Mouse (Mus musculus): ENCODE data around the gene Lrrc8b.

The Lrrc8b gene

DNA sequence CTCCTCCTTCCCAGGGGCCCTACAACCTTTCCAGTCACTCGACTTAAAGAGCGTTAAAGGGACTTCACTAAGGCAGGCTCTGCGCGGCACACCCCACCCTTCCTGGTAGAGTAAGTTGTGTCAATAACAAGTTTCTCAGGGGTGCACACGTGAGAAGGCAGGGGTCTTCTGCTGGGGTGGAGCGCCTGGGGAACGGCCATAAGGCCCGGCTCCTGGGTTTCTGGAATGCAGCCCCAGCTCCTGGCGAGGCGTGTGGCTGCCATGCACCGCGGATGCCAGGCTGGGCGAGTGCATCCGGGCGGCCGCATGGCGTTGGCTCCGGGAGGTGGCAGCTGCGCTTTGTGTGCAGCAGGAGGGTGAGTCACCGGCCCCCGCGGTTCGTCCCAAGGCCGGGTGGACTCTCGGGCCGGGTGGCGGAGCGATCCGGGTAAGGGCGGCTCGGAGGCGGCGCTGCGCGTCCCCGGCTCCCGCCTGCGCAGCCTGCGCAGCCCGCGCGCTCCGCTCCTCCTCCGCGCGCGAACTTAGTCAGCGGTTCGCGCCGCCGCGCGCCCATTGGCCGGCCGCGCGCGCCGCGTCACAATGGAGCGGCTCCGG, at the start of gene Lrrc8b:
TSS of gene Lrrc8b (plus strand) at position 578 of the 594 bp plus-strand sequence.
- DNase-seq (ENCODE audit: low spot score) = peak; percentile 34

DNA sequence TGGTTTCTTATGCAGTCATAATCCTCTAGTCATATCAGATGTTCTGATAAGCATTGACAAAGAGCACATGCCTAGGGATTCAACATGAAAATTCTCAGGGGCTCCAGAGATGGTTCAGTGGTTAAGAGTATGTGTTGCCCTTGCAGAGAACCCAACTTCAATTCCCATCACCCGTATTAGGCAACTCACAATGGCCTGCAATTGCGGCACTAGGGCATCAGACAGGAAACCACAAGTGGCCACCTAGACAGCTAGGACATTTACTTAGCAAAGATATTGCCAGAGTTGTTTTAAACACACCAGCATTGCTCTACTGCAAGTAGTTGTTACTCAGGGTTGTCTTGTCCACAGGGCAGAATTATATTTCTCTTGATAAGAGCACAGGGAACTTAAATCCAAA, 34.1 kb upstream of the Lrrc8b start:
- no peak for DNase-seq (ENCODE audit: low spot score)

DNA sequence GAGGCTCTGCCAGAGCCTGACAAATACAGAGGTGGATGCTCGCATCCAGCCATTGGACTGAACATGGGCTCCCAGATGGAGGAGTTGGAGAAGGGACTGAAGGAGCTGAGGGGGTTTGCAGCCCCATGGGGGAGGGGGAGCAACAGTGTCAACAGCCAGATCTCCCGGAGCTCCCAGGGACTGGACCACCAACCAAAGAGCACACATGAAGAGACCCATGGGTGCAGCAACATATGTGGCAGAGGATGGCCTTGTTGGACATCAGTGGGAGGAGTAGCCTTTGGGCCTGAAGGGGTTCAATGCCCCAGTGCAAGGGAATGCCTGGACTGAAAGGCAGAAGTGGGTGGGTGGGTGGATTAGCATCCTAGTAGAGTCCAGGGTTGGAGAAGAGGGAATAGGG, 25.2 kb upstream of the Lrrc8b start:
- no peak for DNase-seq (ENCODE audit: low spot score)

DNA sequence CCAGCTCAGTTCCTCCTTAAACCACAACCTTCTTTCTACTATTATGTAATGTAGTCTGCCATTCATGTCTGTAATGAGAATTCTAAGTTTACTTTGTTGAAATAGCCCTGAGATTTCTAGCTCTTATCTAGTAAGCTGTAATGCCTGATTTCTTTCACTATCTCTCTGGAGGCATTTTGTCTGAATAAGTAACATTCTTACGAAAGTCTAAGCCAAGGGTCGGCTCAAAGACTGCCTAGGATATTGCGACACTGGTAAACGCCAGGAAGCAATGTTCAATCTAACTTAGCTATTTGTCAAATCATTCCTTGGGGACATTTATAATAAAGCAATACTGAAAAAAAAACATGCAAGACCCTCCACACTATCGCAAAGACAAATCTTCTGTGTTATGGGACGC, 21.8 kb upstream of the Lrrc8b start:
- no peak for DNase-seq (ENCODE audit: low spot score)

DNA sequence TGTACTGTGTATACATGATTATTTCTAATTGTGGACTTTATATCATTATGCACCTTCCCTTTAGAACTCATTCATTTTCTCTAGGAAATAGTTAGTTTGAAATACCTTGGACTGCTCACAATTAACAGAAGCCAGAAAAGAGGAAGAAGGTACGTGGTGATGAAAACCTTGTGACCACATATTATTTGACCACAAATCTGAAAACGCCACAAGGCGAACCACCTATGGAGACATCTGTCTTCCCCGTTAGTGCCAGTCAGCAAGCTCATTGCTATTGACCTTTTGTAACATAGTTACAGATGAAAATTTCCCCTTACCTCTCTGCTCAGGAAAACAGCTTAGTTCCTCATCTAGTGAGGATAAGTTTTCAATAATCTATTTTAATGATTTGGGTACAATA, 20.4 kb upstream of the Lrrc8b start:
- no peak for DNase-seq (ENCODE audit: low spot score)

DNA sequence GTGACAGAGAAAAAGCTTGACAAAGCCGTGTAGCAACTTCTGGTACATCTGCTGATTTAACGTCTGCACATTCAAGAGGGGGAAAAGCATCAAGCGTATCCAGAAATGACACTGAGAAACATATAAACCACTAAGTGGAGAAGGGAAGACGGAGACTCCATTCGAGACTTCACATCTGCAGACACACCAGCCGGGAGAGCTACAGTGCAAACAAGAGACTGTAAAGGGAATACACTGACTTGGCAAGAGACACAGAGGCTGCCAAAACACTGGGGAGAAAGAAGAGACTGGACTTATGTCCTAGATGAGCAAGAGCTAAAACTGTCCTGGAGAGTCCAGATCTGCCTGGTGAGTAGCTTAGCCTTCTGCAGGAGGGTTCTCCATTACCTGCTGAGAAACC, 16.6 kb upstream of the Lrrc8b start:
- DNase-seq (ENCODE audit: low spot score) = no peak

DNA sequence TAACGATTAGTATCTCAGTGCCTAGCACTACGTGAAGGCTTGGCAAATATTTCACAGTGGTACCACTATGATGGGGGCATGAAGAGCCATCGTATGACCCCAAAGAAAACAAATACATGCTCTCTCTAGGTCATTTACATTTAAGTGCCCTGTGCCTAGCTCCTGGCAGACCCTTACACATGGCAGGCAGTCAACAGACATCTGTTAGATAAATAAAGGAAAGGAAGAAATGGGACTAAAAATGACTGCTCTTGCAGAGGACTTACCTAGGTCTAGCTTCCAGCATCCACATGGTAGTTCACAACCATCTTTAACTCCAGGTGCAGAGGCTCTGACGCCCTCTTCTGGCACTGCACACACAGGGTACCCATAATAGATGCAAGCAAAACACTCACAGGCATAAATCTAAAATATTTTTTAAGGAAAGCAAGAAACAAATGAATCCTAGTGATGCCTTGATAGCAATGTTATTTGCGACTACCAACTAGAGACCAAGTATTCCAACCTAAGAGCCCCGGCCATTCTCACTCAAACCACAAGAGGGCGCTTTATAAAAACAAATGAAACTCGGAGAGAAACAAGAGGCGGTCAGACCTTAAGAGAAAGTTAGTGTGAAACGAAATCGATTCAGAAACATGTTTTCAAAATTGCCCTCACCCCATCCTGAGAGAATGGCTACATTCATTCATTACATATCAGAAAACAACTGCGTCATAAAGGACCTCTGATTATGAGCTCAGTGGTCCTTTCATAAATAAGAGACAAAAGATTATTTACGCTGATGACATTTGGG, 15.7 kb upstream of the Lrrc8b start:
- DNase-seq (ENCODE audit: low spot score) = no peak

DNA sequence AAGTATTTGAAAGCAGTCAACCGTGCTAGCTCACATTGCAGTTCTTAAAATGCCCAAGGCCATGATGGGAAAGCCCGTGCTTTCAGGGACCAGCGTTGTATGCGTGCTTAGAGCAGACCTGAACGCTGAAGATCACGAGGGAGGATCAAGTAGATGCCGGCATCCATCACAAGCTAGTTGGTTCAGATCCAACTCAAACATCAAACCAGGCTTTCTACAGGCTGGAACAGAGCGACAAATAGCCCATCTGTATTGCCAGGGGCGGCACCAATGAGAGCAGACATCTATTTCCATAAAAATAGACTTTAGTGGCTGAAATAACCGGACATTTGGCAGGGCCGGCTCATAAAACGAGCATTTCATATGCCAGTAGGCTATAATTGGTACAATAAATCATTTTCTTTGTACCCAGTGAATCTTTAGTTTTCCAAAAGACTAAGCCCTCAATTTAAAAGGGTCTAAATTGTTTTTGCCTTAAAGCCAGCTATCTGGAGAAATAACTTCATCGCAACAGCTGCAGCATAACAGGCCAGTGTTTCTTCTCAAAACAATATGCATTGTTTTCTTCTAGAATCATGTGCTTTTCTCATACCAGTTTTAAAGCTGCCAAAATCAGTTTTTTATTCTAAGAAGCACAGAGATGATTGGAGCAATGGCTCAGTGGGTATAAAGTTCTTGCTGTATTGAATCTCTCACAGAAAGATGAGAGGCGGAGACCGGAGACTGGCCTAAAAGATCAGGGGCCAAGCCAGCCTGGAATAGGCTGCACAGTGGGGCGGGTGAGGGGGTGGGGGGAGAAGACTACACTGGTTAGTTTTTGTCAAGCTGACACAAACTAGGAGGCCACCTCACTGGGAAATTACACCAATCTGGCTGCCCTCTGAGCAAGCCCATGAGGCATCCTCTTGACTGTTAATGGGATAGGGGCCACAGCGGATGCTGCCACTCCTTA, 14.9 kb upstream of the Lrrc8b start:
- DNase-seq (ENCODE audit: low spot score) = no peak

DNA sequence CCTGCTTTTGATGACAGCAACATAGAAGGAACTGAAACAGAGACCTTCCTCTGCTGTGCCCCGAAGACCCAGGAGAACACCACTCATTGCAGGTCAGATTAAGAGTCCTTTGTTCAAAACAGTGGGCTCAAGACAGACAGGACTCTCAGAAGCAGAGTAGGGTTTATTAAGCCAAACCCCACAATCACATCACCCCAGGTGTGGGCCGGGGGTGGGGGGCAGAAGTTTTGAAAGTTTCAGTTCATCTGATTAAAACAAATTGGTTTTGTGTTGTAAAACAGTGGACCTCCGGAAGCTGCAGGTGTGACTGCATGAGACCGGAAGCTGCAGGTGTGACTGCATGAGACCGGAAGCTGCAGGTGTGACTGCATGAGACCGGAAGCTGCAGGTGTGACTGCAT, 14.0 kb upstream of the Lrrc8b start:
- DNase-seq (ENCODE audit: low spot score) = no peak

DNA sequence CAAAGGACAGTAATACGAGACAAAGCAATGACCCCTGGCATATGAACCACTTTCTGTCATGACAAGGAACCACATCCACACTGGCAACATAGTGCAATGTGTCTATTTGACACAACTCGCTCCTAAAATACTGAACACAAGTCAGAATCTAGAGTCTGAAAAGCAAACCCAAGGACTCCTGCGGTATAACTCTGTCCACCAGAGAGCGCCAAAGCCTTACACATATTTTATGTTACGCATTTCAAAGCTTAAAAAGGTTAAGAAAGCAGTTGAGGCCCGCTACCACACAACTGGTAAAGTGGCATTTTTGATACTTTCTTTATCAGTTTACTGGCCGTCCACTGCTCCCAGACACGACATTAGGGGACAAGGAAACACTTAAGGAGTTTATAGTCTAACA, 10.6 kb upstream of the Lrrc8b start:
- DNase-seq (ENCODE audit: low spot score) = no peak

DNA sequence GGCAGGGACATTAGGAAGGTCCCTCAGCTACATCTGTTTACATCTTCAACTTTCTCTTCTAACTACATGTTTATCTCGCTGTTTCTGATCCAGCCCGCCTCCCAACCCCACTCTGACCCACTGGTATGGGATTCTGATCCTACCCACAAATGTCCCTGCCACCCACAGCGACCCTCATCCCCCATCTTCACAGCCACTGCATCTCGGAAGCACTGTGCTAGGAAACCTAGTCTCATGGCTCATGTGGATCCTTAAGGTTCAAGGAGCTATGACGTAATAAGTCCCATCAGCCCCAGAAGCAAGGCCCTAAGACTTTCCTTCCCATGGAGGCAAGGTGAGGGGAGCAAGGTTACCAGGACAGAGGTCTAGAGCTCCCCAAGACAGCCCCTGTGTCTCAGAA, 7.9 kb upstream of the Lrrc8b start:
- no peak for DNase-seq (ENCODE audit: low spot score)

DNA sequence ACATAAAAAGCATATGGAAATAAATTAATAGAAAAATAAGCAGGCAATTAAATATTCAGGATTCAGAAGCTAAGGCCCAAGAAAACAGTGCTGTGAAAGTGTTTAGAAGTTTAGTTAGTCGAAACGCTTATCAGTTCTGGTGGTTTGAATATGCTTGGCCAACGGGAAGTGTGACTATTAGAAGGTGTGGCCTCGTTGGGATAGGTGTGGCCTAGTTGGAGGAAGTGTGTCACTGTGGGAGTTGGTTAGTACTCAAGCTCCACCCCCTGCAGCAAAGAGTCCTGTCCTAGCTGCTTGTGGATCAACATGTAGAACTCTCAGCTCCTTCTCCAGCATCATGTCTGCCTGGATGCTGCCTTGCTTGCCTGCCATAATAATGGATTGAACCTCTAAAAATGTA, 6.5 kb upstream of the Lrrc8b start:
- no peak for DNase-seq (ENCODE audit: low spot score)

DNA sequence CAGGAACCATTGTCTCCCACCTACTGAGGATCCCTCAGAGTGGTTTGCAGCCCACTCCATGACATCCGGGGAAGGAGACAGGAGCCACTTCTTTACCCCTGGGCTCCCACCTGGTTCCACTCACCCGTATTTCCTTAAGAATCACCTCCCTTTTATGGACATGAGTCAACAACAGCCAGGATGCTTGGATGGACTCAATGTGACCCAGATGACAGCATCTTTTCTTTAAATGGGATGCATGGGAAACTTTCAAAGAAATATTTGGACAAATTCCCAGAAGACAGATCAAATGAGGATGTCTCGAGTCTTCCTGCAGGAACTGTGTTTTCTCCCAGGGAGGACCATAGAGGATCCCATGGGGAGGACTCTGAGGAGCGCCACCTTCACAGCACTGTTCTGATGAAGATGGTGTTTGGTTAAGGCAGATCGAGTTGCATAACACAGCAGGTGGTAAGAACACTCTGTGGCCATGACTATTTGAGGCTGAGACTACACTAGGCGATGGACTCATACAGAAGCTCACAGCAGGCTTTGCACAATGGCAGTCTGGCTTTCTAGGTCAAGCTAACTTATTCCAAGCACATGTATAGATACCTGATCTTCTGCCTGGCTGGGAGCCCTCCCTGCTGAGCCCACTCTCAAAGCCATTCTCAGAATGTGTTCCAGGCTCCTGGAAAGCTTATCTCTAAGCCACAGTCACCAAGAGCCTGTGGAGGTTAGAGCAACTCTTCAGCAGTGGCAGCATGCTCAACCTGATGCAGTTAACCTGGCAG, 4.9 kb upstream of the Lrrc8b start:
- no peak for DNase-seq (ENCODE audit: low spot score)

DNA sequence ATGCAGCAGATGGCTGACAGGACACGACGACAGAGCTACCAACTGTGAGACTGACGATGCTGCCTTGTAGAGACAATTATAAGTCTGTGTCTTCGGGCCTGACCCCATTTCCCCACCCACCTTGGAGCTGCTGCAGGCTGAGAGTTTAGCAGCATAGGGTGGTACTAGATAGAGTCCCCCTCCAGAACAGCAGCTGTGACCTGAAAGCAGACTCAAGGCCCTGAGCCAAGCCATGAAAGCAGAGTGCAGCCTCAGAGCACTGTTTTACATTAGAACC, 4.3 kb upstream of the Lrrc8b start:
- no peak for DNase-seq (ENCODE audit: low spot score)

DNA sequence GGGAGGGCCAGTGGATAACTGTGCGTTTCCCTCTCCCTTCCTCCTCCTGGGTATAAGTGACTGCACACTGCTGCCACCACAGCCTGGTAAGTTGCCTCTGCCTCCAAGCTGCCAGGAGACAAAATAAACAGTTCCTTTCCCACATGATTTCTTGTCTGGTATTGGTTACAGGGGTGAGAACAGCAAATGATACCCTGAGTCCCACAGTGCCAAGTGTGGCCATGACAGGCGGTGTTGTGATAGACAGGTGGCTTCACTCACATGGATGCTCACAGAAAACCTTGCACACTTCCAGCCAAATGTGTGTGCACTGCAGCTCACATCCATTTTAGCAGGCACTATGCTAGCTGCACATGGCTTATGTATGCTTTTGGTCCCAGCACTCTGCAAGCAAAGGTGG, 3.8 kb upstream of the Lrrc8b start:
- DNase-seq (ENCODE audit: low spot score) = no peak

DNA sequence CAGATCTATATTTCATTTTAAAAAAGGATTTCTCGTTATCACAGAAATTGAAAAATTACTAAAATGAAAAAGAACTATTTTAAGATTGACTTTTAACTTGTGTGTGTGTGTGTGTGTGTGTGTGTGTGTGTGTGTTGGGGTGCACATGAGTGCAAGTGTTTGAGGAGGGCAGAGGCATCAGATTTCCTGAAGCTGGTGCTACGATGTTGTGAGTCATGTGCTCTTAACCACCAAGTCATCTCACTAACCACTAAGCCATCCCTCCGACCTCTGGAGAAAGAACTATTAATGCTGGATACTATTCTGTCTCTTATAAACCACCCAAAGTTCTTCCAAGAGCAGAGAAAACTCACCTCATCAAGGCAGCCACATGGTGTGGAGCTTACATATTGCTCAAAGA, 2.9 kb upstream of the Lrrc8b start:
- DNase-seq (ENCODE audit: low spot score) = no peak

DNA sequence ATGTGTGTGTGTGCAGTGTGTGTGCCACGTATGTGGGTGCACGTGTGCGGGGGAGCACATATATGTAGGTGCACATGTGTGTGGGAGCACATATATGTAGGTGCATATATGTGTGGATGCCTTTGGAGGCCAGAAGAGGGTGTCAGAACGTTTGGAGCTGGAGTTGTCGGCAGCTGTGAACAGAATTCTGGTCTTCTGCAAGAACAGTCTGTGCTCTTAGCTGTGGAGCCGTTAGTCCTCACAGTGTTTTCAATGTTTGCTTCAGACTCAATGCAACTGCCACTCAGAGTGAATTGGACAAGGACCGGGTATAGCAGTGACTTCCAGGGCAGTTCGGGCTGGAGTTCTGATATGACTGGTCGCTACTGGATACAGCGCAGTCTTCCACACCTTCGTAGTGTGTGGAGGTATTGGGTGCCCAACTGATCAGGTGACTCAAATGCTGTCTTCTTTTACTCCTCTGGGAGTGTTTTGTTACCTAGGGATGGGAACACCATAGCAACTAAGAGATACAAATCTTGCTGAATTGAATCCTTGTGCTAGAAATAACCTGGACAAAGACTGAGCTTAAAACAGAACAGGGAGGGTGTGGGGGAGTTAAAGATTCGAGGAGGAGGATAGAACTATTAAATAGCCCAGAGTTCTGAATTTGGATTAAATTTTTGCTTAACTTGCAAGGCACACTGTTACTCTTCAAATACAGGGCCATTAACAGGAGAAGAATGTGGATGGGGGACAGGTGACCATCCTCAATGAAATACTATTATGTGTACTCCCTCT, 1.0 kb upstream of the Lrrc8b start:
- no peak for DNase-seq (ENCODE audit: low spot score)

DNA sequence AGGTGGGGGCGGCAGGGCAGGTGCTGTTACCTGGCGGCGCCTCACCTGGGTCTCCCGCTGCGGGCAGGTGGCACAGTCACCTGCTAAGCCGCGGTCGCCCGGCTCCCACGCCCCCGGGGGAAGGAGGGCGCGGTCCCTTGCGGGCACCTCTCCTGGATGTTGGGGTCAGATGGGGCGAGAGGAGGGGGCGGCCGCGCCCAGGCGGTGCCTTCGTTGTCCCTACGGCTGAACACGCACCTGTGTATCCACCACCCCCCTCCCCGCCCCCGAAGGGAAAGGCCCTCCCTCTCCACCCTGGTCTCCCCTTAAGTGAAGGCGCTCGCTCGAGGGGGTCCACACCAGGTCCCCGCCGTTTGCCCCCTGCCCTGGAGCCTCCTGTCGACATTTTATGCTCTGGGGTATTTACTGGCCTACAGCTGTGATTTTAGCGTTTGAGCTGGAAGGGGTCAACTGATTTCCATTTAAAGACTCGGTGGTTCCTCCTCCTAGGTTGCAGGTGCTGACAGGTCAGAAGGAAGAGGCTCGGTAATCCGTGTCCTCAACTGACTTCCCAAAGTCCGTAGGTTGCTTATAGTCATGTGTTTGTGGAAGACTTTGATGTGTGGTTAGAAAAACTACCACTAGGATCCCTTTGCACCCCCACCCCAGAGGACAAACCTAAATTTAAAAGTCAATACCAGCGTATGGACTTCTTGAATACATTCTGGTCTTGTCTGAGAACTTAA, 538 bp downstream of the Lrrc8b start:
- DNase-seq (ENCODE audit: low spot score) = no peak

DNA sequence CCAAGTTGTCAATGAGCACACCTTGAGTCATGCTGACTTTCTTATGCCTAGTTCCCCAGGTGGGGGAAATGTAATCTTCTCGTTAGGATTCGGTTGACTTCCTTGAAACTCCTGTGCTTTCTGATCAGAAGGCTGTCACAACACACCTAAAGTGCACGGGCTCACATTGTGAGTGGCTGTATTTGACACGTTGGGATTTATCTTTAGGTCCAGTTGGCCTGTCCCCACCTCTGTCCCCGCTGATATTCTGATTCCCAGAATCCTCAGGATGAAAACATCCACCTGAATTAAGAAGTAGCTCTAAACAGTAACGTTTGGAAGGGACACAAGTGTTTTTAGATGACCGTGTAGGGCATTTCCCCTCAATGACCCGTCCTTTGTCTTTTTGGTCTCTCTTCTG, 1.6 kb downstream of the Lrrc8b start:
- DNase-seq (ENCODE audit: low spot score) = no peak

DNA sequence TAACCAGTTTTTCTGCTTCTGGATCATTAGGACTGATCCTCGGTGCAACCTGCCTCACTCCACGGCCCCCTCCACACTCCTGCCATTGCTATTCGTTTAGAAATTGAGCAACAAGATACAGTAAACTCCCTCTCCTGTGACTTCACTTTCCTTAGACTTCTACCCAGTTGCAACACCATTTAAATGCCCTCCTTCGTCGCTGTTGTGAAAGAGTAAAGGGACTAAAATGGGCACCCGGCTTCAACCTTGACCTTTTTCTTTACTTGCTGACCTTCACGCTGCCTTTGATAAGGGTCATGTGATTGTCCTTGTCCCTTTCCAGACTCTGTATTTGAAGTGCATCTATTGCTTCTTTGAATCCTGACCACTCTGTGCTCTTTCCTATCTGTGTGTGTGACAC, 2.8 kb downstream of the Lrrc8b start:
- DNase-seq (ENCODE audit: low spot score) = no peak

DNA sequence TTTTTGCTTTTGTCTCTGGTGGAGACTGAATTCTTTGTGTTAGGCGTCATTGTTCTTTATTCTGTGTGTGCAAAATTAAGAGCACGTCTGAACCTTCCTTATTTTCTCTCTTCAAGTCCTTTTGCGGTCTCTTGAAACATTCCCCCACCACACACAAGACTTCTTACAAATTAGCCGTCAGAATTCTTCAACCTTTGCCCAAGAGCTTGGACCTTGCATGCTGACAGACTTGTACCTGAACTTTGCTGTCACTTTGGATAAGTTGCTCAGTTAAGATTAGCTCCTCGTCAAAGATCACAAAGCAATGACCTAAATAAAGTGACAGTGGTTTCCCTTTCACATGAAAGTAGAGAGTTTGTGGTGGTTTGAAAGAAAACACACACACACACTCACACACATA, 3.3 kb downstream of the Lrrc8b start:
- no peak for DNase-seq (ENCODE audit: low spot score)

Measured in urinary bladder, postnatal 10 days (tissue).